Mouse (Mus musculus) bone marrow, adult 2 months (tissue): ENCODE data around the gene Zfp869. TPM values are rescaled to one million over a fixed set of nuclear protein-coding genes. Genes with fewer than 3 reads are reported as not detected.
"Not testable (repeated sequence)": the region's sequence is repeated elsewhere in the genome, so short reads cannot be mapped to it uniquely, and the experiment has no call there.

ENCODE experiments used
- H3K27ac ChIP-seq: fragments of 200-500 bp; 2 replicates; pipeline ENCODE4 v1.5.1; 2012; ENCODE audit warnings: low read depth, mild to moderate bottlenecking, control low read depth, inconsistent platforms, low read length; ENCODE audit not compliant: control insufficient read depth, poor library complexity, insufficient read depth
- H3K4me1 ChIP-seq: fragments of 200-500 bp; 2 replicates; pipeline ENCODE4 v1.6.1; 2011; ENCODE audit warnings: low read length; ENCODE audit not compliant: control insufficient read depth, insufficient read depth
- H3K4me3 ChIP-seq: fragments of 200-500 bp; replicated peaks from 2 replicates; pipeline ENCODE3; 2011; ENCODE audit warnings: mild to moderate bottlenecking, low read depth, low read length, control low read depth; ENCODE audit not compliant: control insufficient read depth
- CTCF ChIP-seq: fragments of 200-500 bp; IDR thresholded peaks from 2 replicates; pipeline ENCODE4 v1.5.1; 2011; ENCODE audit warnings: low read length, control low read depth; ENCODE audit not compliant: control insufficient read depth, insufficient read depth
- POLR2A ChIP-seq: fragments of 200-500 bp; IDR thresholded peaks from 2 replicates; pipeline ENCODE4 v1.6.1; 2011; ENCODE audit warnings: low read depth, mild to moderate bottlenecking, control low read depth, low read length, borderline replicate concordance; ENCODE audit not compliant: control insufficient read depth
- WGBS: fragments of 180-500 bp; shearing (Covaris S2); methylation state at CpG from one replicate; pipeline ENCODE4 v1.1.7; 2018; 5-methylcytosine and 5-hydroxymethylcytosine counted together
- polyA plus RNA-seq: library from polyadenylated mRNA; stranded (reverse); fragments of >200 nt; gene quantifications from 2 replicates; pipeline ENCODE4 v1.2.4, GENCODE M21; 2011; ENCODE audit warnings: low replicate concordance; ENCODE audit not compliant: missing spikeins, insufficient read depth, insufficient read length

Gene Zfp869
- 4.5 and 5.7 TPM in 2 replicates for polyA plus RNA-seq

GRCm38 (mm10) chr8:69710624-69711023, at the start of gene Zfp869:
Gene Zfp869, minus strand, starts transcription at chr8:69710724.
- H3K4me3 ChIP-seq, H3K4me1 ChIP-seq, H3K27ac ChIP-seq: not testable (repeated sequence)
- WGBS, result 93% methylated on average over 10 of the region's 10 CpGs

DNA sequence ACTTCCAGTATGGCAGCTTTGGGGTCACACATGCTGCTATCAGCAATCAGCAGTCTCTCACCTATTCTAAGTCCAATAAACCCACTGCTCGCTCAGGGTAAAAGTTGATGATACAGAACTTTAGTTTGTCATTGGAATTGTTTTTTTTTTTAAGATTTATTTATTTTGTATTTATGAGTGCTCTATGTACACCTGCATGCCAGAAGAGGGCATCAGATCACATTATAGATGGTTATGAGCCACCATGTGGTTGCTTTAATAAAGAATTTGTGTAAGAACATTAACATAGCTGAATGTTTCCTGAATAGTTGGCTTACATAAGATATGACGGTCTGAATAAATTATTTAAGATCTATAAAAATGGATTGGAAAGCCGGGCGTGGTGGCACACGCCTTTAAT, 47.8 kb upstream of the Zfp869 start:
- Histone ChIP-seq H3K4me3 (no peak overlapping the region), H3K27ac (no peak overlapping the region), H3K4me1 (no peaks in the 10 kb centered on the region)
- TF ChIP-seq CTCF (no peak), POLR2A (no peak)
- WGBS, result 83% methylated on average over 5 of the region's 5 CpGs

GRCm38 (mm10) chr8:69752437-69752836, 41.9 kb upstream of the Zfp869 start:
- Histone ChIP-seq H3K27ac (no peak overlapping the region), H3K4me3 (no peak overlapping the region), H3K4me1 (no peaks in the 10 kb centered on the region; the same call in none of the 2 replicates)
- 63% methylated on average over 2 of the region's 2 CpGs for WGBS
- no peak for TF ChIP-seq POLR2A
- no peak for TF ChIP-seq CTCF

DNA sequence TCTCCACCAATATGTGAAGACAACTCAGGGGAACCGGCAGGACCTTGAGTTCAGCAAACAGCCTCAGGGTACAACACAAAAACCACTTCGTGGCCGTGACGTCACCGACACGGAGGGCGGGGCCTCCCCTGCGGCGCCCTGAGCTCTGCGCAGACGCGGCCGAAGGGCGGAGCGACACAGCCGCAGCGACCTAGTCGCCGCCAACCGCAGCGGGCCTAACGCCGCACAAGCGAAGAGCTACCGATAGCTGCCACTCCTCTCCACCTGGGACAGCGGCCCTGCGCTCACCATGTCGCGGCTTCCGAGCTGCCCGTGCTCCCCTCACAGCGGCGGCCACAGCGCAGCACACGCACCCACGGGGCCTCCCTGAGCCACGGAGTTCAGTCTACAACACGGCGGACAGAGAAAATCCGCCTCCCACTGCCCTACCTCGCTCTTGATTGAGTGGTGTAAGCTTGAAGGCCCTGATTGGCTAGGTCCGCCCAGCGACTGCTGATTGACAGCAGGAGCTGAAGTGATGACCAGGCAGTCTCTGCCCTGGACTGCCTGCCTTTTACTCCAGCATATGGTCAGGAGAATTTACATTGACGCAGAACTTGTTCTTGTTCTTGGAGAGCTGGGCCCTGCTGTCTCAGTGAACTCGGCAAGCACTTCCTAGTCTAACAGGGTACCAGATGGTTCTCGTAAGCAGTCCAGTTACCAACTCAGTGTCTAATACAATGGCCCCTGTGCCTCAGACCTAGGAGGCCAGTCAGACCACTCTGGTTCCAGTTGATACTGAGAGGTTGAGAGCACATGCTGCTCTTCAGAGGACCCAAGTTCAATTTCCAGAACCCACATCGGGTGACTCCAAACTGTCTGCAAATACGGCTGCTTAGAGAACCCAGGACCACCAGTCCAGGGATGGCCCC, 39.3 kb upstream of the Zfp869 start, which contains the start of gene Zfp963:
Gene Zfp963, minus strand, starts transcription at position 427 of the 911 bp plus-strand sequence.
- Histone ChIP-seq H3K27ac (peak within 1 kb of the TSS; percentile 100), H3K4me1 (no peaks in the 10 kb centered on the region; the same call in none of the 2 replicates), H3K4me3 (peak within 1 kb of the TSS; percentile 98)
- no peak for TF ChIP-seq CTCF
- TF ChIP-seq POLR2A, result peak; percentile 96
- 4% methylated on average over 48 of the region's 48 CpGs for WGBS

- H3K4me3 ChIP-seq, result no peak overlapping the region
- TF ChIP-seq POLR2A (no peak), CTCF (no peak)
- H3K4me1 ChIP-seq, result no peaks in the 10 kb centered on the region
- 76% methylated on average over 2 of the region's 2 CpGs for WGBS
- H3K27ac ChIP-seq, result no peak overlapping the region
Observed at GRCm38 (mm10) chr8:69741231-69741630, 30.7 kb upstream of the Zfp869 start.

DNA sequence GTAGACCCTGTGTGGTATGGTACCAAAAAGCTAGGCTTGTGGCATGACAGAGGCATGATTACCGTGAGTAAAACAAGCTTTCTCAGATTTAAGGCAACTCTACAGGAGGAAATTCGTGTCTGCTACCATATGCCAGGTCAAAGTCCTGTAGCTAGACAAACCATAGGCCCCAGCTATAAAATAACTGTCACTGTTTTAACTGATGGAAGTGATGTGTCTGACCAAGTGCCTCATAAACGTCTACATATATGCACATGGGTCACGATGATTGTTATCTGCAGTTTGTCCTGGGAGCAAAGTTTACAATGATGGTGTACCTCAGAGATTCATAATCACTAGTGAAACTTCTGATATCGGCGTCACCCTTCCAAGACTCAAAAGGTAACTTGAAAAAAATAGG, 30.2 kb upstream of the Zfp869 start:
- TF ChIP-seq CTCF (no peak), POLR2A (no peak)
- H3K4me1 ChIP-seq, result no peaks in the 10 kb centered on the region
- no peak overlapping the region for H3K27ac ChIP-seq
- 79% methylated on average over 6 of the region's 6 CpGs for WGBS
- H3K4me3 ChIP-seq, result no peak overlapping the region

DNA sequence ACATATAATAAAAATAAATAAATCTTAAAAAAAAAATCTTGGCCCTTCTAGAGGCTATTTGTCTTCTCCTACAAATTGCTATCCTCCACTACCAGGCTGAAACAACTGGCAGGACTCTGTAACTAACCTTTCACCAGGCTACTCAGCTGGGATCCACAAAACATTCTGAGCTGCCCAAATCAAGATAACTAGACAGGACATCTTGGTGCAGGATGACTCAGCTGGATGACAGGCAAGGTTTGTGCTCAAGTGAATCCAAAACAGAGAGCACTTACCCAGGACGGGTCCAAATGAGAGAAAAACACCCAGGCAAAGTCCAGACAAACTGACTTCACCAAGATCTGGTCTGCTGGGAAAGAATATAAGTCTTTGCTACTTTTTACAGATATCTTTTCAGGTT, 25.0 kb upstream of the Zfp869 start:
- WGBS, result 74% methylated on average over 1 of the region's 1 CpGs
- H3K4me1 ChIP-seq, result no peaks in the 10 kb centered on the region
- no peak for TF ChIP-seq POLR2A
- no peak for TF ChIP-seq CTCF
- H3K4me3 ChIP-seq, result no peak overlapping the region
- H3K27ac ChIP-seq, result no peak overlapping the region

- TF ChIP-seq CTCF, result no peak
- no peak for TF ChIP-seq POLR2A
- 33% methylated on average over 5 of the region's 5 CpGs for WGBS
- Histone ChIP-seq H3K27ac (no peak overlapping the region), H3K4me3 (peak overlapping the region; percentile 52), H3K4me1 (no peaks in the 10 kb centered on the region; the same call in 1 of the 2 replicates)
Observed at GRCm38 (mm10) chr8:69717232-69717580, 6.7 kb upstream of the Zfp869 start.
